Comparison of ENCODE assay signal across 14 mouse cellular contexts in the genomic region with DNA sequence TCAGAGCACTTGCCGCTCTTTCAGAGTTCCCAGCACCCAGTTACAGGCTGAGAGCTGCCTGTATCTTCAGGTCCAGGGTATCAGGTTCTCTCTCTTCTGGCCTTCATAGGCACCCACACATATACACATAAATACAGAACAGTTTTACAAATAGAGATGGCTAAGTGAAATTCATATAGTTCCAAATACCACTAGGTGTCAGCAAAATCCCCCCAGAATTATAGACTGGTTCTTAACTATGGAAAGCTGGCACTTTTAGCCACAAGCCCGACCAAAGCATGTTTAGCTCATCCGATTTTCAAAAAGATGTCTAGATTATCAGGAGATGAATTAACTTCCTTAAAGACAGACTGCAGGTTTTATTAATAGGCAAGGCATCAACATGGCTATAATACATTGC.
DNase-seq lines count a peak whose midpoint lies in the region; ATAC-seq and TF ChIP-seq lines count a peak whose summit lies in the region.
"Had no signal": no experiment of that assay in that cellular context is flagged by ENCODE, and none has a peak within 500 bp of the region (broad histone marks: within the 10 kb centered on the region; RNA-seq: fewer than 3 reads in every experiment).

No protein-coding gene starts in this region.

- 64% methylated on average over 3 of the region's 3 CpGs for WGBS in hindbrain, embryonic 15.5 days
- WGBS in hindbrain, embryonic 13.5 days = 70% methylated on average over 3 of the region's 3 CpGs
- 49% methylated on average over 3 of the region's 3 CpGs for WGBS in lung, embryonic 14.5 days

- TF ChIP-seq CTCF in lung, embryonic 14.5 days (IDR thresholded peaks at IDR 0.05; ENCODE audit: low read depth) = peak; percentile 52

- no peak overlapping the region for H3K27ac ChIP-seq in hindbrain, embryonic 15.5 days (replicated peaks)
- no peak overlapping the region for H3K27ac ChIP-seq in hindbrain, embryonic 13.5 days
- H3K27ac ChIP-seq in lung, embryonic 14.5 days (ENCODE audit: low read depth) = no peak overlapping the region
- H3K27ac ChIP-seq: embryonic facial prominence, embryonic 15.5 days; gastrocnemius, adult 2 months; limb, embryonic 15.5 days had no signal

- H3K36me3 ChIP-seq in hindbrain, embryonic 15.5 days = no peaks in the 10 kb centered on the region
- no peaks in the 10 kb centered on the region for H3K36me3 ChIP-seq in hindbrain, embryonic 13.5 days
- H3K36me3 ChIP-seq in lung, embryonic 14.5 days (ENCODE audit: insufficient read depth) = no peaks in the 10 kb centered on the region
- H3K36me3 ChIP-seq: embryonic facial prominence, embryonic 15.5 days; G1E; limb, embryonic 15.5 days had no signal

- H3K4me2 ChIP-seq in hindbrain, embryonic 15.5 days = no peak overlapping the region
- no peak overlapping the region for H3K4me2 ChIP-seq in hindbrain, embryonic 13.5 days
- H3K4me2 ChIP-seq in lung, embryonic 14.5 days = no peak overlapping the region
- H3K4me2 ChIP-seq: embryonic facial prominence, embryonic 15.5 days; limb, embryonic 15.5 days had no signal

- H3K4me1 ChIP-seq in hindbrain, embryonic 15.5 days (replicated peaks) = no peaks in the 10 kb centered on the region
- H3K4me1 ChIP-seq in hindbrain, embryonic 13.5 days (replicated peaks) = no peaks in the 10 kb centered on the region
- H3K4me1 ChIP-seq in lung, embryonic 14.5 days (ENCODE audit: insufficient read depth) = no peaks in the 10 kb centered on the region
- H3K4me1 ChIP-seq: embryonic facial prominence, embryonic 15.5 days; limb, embryonic 15.5 days had no signal

- peak; percentile 1 for DNase-seq in cerebellum, adult 9-10 months
- no peak for DNase-seq in cerebellum, adult 18-20 months
- DNase-seq in lung, embryonic 14.5 days = peak; percentile 78
- DNase-seq in lung, postnatal 14 days = no peak
- DNase-seq in brain, embryonic 18.5 days (ENCODE audit: low read depth, low spot score) = peak; percentile 39
- no peak for DNase-seq in MN1 (ENCODE audit: low spot score)
- DNase-seq: gastrocnemius, adult 2 months; kidney, adult 18-20 months; thymus, adult 18-20 months had no signal

- H3K27me3 ChIP-seq in hindbrain, embryonic 15.5 days = no peaks in the 10 kb centered on the region
- no peaks in the 10 kb centered on the region for H3K27me3 ChIP-seq in hindbrain, embryonic 13.5 days
- no peaks in the 10 kb centered on the region for H3K27me3 ChIP-seq in lung, embryonic 14.5 days (ENCODE audit: insufficient read depth, low read length)
- H3K27me3 ChIP-seq: embryonic facial prominence, embryonic 15.5 days; limb, embryonic 15.5 days had no signal

- no peak overlapping the region for H3K9ac ChIP-seq in hindbrain, embryonic 15.5 days
- no peak overlapping the region for H3K9ac ChIP-seq in hindbrain, embryonic 13.5 days
- no peak overlapping the region for H3K9ac ChIP-seq in lung, embryonic 14.5 days
- H3K9ac ChIP-seq: embryonic facial prominence, embryonic 15.5 days; limb, embryonic 15.5 days had no signal

- no peak overlapping the region for H3K4me3 ChIP-seq in hindbrain, embryonic 15.5 days
- H3K4me3 ChIP-seq in hindbrain, embryonic 13.5 days = no peak overlapping the region
- no peak overlapping the region for H3K4me3 ChIP-seq in lung, embryonic 14.5 days (ENCODE audit: low read depth, low read length)
- H3K4me3 ChIP-seq: embryonic facial prominence, embryonic 15.5 days; gastrocnemius, adult 2 months; limb, embryonic 15.5 days had no signal

- ATAC-seq in hindbrain, embryonic 15.5 days (ENCODE audit: low FRiP score, low read depth) = 0 out of 2 replicates have a peak, but pooled peaks have one; percentile 54
- no peak for ATAC-seq in hindbrain, embryonic 13.5 days (ENCODE audit: low FRiP score)
- ATAC-seq in lung, embryonic 14.5 days (ENCODE audit: insufficient read depth) = peak; percentile 78; the same call in 1 of the 2 replicates

- H3K9me3 ChIP-seq in hindbrain, embryonic 15.5 days = no peaks in the 10 kb centered on the region
- H3K9me3 ChIP-seq in hindbrain, embryonic 13.5 days = no peaks in the 10 kb centered on the region
- H3K9me3 ChIP-seq in lung, embryonic 14.5 days (ENCODE audit: low read depth, low read length) = no peaks in the 10 kb centered on the region
- H3K9me3 ChIP-seq: embryonic facial prominence, embryonic 15.5 days; limb, embryonic 15.5 days had no signal

Comparison
In these comparisons a context has a peak if more than half of its experiments do, and no peak if none do; other contexts are left out.
1. DNase-seq: peak in cerebellum, adult 9-10 months (single experiment), lung, embryonic 14.5 days (single experiment) and brain, embryonic 18.5 days (single experiment); none in cerebellum, adult 18-20 months (0 of 2), lung, postnatal 14 days (single experiment) and MN1 (single experiment).